Mouse (Mus musculus) neural tube, embryonic 15.5 days (tissue): ENCODE results near the gene Capn2. TPM values are rescaled to one million over a fixed set of nuclear protein-coding genes. Genes with fewer than 3 reads are reported as not detected.
A peak's percentile ranks its signal among the peaks of the same experiment; 100 is the strongest.

ENCODE experiments used
- ATAC-seq: fragments of 200-750 bp; cut with Nextera tagmentation; 2 replicates; pipeline ENCODE4 v1.8.0; 2017; ENCODE audit warnings: mild to moderate bottlenecking, moderate TSS enrichment, moderate library complexity; ENCODE audit not compliant: low FRiP score
- H3K27ac ChIP-seq: fragments of 300-500 bp; sonication (generic); replicated peaks from 2 replicates; pipeline ENCODE4 v1.5.1; 2015; ENCODE audit warnings: mild to moderate bottlenecking, inconsistent platforms
- H3K27me3 ChIP-seq: fragments of 300-500 bp; sonication (generic); replicated peaks from 2 replicates; pipeline ENCODE4 v1.6.1; 2015; ENCODE audit warnings: inconsistent platforms
- H3K36me3 ChIP-seq: fragments of 300-500 bp; sonication (generic); 2 replicates; pipeline ENCODE4 v1.6.1; 2015; ENCODE audit warnings: inconsistent platforms
- H3K4me1 ChIP-seq: fragments of 300-500 bp; sonication (generic); 2 replicates; pipeline ENCODE4 v1.6.1; 2015; ENCODE audit warnings: inconsistent platforms
- H3K4me2 ChIP-seq: fragments of 300-500 bp; sonication (generic); 2 replicates; pipeline ENCODE4 v1.6.1; 2015; ENCODE audit warnings: inconsistent platforms, mild to moderate bottlenecking, moderate library complexity
- H3K4me3 ChIP-seq: fragments of 300-500 bp; sonication (generic); replicated peaks from 2 replicates; pipeline ENCODE4 v1.5.1; 2015; ENCODE audit warnings: mild to moderate bottlenecking, inconsistent platforms
- H3K9ac ChIP-seq: fragments of 300-500 bp; sonication (generic); replicated peaks from 2 replicates; pipeline ENCODE4 v1.6.1; 2015; ENCODE audit warnings: mild to moderate bottlenecking, inconsistent platforms
- H3K9me3 ChIP-seq: fragments of 300-500 bp; sonication (generic); replicated peaks from 2 replicates; pipeline ENCODE4 v1.6.1; 2016; ENCODE audit warnings: inconsistent platforms
- WGBS: fragments of 180-500 bp; shearing (Covaris S2); methylation state at CpG from one replicate; pipeline ENCODE4 v1.1.7; 2015; ENCODE audit warnings: mixed read lengths; 5-methylcytosine and 5-hydroxymethylcytosine counted together
- polyA plus RNA-seq: library from polyadenylated mRNA; unstranded; fragments of >200 nt; fragmentation: Nextera tagmentation; extraction: Ambion mirVana; gene quantifications from 2 replicates; pipeline ENCODE4 v1.2.1, GENCODE M21; 2015

The Capn2 gene
- polyA plus RNA-seq, 1 experiment from 2014 or later = 95.3 TPM

DNA sequence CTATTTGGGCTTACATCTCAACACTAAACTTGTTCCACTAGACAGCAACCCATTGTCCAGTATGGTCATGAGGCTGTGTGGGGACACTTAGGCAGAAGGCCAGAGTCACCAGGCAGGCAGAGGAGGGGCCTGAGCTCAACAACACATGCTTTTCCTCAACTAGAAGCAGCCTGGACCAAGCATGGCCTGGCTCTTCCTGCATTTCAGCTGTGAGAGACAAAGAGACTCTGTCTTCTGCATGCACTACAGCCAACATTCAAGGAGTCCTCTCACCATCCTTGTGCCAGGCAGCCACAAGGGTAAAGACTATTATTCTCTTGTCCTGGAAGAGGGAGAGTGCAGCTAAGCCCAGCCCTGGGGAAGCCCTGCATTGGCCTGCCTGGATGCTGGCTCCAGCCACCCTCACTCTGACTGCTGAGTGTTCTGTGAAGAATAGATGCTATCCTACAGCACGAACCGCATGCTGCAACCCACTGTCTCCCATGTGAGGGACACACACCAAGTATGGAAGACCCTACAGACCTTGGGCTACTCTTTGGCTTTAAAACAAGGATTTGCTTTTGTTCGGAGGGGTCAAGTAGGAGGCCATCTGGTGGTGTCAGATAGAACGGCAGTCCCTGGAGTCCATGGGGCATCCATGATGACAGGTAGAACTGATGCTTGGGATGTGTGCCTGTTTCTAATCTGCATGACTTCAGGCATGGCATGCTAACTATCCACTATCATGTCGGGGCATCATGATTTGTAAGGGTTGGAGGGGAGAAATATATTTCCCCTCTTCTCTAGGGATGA is 42.2 kb downstream of the Capn2 start:
- no peak overlapping the region for H3K9ac ChIP-seq
- no peaks in the 10 kb centered on the region for H3K9me3 ChIP-seq
- no peak overlapping the region for H3K27ac ChIP-seq
- peaks cover 91% of the 10 kb centered on the region for H3K36me3 ChIP-seq
- H3K27me3 ChIP-seq = no peaks in the 10 kb centered on the region
- H3K4me3 ChIP-seq = no peak overlapping the region
- no peaks in the 10 kb centered on the region for H3K4me1 ChIP-seq
- 85% methylated on average over 5 of the region's 5 CpGs for WGBS
- no peak overlapping the region for H3K4me2 ChIP-seq
- no peak for ATAC-seq

DNA sequence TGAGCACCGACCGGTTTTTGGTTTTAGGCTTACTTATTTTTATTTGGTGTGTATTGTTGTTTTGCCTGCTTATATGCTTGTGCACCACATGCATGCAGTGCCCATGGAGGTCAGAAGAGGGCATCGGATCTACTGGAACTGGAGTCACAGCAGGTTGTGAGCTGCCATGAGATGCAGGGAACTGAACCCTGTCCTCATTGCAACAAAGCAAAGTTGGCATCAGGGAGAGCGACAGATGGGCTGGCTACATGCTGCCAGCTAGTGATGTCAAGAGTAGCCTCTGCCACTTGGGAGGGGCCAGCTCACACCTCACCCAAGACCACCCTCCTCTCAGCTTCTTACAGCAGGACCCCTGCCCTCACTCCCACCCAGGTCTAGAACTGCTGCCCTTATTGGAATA is 51.4 kb downstream of the Capn2 start:
- H3K4me3 ChIP-seq = no peak overlapping the region
- H3K36me3 ChIP-seq = peaks cover 45% of the 10 kb centered on the region
- 90% methylated on average over 4 of the region's 4 CpGs for WGBS
- H3K9me3 ChIP-seq = no peaks in the 10 kb centered on the region
- H3K4me2 ChIP-seq = no peak overlapping the region
- H3K4me1 ChIP-seq = 0 out of 2 replicates have a peak, but pooled peaks cover 15% of the 10 kb centered on the region
- no peaks in the 10 kb centered on the region for H3K27me3 ChIP-seq
- peak overlapping the region; percentile 52; the same call in 1 of the 2 replicates for H3K27ac ChIP-seq
- peak; percentile 7; the same call in 1 of the 2 replicates for ATAC-seq
- H3K9ac ChIP-seq = no peak overlapping the region

DNA sequence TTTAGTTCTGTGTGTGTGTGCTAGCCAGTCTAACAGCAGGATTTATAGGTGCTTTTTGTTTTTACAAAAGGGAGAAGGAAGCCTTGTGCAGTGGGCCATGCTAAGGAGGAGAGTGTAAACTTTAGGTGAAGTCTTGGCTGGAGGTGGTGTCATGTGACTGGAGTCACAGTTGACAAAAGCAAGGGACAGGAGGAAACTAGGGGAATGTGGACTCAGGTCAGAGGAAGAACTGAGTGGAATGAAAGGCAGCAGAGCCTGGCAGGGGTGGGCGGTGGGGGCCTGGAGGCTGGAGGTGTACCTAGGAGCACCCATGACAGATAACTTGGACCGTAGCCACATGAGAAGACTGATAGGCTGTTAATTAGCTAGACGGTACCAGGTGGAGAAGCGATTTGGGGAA is 52.1 kb downstream of the Capn2 start:
- 39% methylated on average over 4 of the region's 4 CpGs for WGBS
- Histone ChIP-seq H3K9me3 (no peaks in the 10 kb centered on the region), H3K9ac (no peak overlapping the region), H3K36me3 (peaks cover 40% of the 10 kb centered on the region), H3K27ac (peak overlapping the region; percentile 52), H3K4me3 (no peak overlapping the region), H3K4me1 (0 out of 2 replicates have a peak, but pooled peaks cover 17% of the 10 kb centered on the region), H3K4me2 (no peak overlapping the region), H3K27me3 (no peaks in the 10 kb centered on the region)
- ATAC-seq = peak; percentile 43; the same call in 1 of the 2 replicates

DNA sequence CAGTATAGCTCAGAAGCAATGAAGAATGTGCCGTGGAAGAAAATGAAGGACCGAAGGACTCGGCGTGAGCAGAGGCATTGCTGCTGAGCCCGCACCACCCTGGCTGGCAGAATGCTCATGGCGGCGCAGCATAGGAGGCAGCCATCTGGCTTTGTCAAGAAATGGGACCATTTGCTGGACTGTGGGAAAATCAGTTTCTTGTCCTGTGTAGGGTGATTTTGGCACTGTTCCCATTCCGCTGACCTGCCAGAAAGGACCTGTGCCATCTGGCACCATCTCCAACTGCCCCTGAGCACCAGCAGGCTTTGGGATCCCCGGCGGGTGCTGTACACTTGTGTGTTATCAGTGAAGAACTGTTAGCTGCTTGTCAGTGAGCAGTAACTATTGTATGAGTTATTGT is 55.6 kb downstream of the Capn2 start:
- ATAC-seq = 0 out of 2 replicates have a peak, but pooled peaks have one; percentile 40
- no peak overlapping the region for H3K4me3 ChIP-seq
- H3K9me3 ChIP-seq = no peaks in the 10 kb centered on the region
- peaks cover 23% of the 10 kb centered on the region; the same call in 1 of the 2 replicates for H3K4me1 ChIP-seq
- H3K27ac ChIP-seq = peak overlapping the region; percentile 72
- H3K27me3 ChIP-seq = no peaks in the 10 kb centered on the region
- H3K4me2 ChIP-seq = no peak overlapping the region
- peaks cover 17% of the 10 kb centered on the region for H3K36me3 ChIP-seq
- WGBS = 55% methylated on average over 10 of the region's 10 CpGs
- no peak overlapping the region for H3K9ac ChIP-seq

DNA sequence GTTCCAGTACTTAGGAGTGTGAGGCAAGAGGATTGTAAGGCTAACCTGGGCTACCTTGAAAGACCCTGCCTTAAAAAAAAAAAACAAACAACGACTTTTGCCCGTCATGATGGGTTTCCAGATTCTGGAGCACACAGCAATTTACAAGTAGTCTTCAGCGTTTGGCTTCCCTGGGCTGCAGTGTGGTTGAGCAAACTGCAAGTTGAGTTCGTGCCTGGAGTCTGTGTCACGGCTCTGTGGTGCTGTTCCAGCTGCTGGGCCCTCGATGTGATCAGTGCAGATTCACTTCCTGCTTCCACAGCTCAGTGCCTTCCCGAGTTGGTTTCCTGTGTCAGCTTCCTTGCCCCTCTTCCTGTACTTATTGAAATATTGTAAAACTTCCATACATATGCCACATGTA is 56.1 kb downstream of the Capn2 start:
- no peak overlapping the region for H3K4me3 ChIP-seq
- no peaks in the 10 kb centered on the region for H3K9me3 ChIP-seq
- H3K27ac ChIP-seq = peak overlapping the region; percentile 72
- peaks cover 15% of the 10 kb centered on the region for H3K36me3 ChIP-seq
- no peak overlapping the region for H3K9ac ChIP-seq
- no peak overlapping the region for H3K4me2 ChIP-seq
- no peak for ATAC-seq
- H3K27me3 ChIP-seq = no peaks in the 10 kb centered on the region
- H3K4me1 ChIP-seq = peaks cover 23% of the 10 kb centered on the region; the same call in 1 of the 2 replicates
- 66% methylated on average over 7 of the region's 7 CpGs for WGBS

DNA sequence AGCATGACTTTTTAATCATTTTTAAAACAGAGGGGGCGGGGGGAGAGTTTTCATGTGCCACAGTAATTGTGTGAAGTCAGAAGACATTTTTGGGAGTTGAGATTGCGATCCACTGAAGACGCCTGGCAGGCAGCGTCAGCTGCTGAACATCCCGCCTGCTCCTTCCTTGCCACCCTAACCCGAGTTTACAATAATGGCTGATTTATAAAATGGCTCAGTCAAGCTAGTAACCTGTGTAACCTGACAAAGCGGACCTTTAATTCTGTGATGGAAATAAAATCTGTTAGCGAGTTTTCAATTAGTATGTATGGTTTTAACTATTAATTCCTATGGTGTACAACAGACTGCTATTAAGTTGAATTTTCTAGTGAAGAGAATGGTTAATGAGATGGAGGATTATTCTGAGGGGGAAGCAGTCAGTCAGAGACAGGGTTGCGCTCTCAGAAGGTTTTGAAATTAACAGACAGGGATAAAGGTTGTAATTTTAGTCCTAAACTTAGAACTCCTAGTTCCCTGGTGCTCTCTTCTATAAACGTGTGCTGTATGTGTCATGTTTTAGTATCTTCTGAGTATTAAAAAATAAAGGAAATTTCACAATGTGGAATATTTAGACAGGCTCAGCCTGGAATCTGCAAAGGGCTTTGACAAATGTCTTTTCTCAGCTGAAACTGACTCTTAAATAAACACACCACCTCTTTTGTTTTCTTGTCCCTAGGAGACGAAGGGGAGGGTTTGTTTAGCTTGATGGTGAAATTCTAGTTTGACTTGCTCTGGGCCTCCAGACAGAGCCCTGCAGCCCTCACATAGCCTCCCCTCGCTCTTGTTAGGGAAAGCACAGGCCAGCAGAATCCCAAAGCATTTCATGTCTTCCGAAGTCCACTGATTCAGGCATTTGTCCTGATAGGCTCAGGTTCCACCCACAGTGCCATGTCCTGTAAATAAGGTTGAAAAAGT is 56.8 kb downstream of the Capn2 start:
- Histone ChIP-seq H3K27ac (peak overlapping the region; percentile 72), H3K4me3 (no peak overlapping the region), H3K4me2 (no peak overlapping the region), H3K36me3 (peaks cover 20% of the 10 kb centered on the region), H3K9me3 (no peaks in the 10 kb centered on the region), H3K9ac (no peak overlapping the region), H3K4me1 (peaks cover 23% of the 10 kb centered on the region; the same call in 1 of the 2 replicates), H3K27me3 (no peaks in the 10 kb centered on the region)
- ATAC-seq = no peak
- 72% methylated on average over 13 of the region's 13 CpGs for WGBS

DNA sequence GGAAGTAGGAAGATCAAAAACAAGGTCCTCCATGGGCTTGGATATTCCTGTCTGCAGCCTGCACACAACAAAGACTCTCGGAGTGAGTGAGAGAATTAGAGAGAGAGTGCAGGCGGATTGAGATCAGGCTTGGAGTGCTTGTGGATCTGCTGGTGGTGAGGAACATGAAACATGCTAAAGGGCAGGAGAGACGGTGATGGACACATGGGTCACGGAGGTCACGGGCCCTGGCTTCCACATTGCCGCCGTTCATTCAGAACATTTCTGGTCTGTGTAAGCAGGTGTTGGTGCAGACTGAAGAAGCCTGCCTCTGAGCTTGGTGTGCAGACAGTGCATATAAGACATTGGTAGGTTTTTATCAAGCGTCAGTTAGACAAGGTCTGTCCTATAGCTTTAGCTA is 58.0 kb downstream of the Capn2 start:
- Histone ChIP-seq H3K27me3 (no peaks in the 10 kb centered on the region), H3K4me1 (peaks cover 19% of the 10 kb centered on the region; the same call in 1 of the 2 replicates), H3K9ac (no peak overlapping the region), H3K4me3 (no peak overlapping the region), H3K36me3 (peaks cover 25% of the 10 kb centered on the region), H3K9me3 (no peaks in the 10 kb centered on the region), H3K27ac (no peak overlapping the region; the same call in 1 of the 2 replicates), H3K4me2 (no peak overlapping the region)
- no peak for ATAC-seq
- 91% methylated on average over 8 of the region's 8 CpGs for WGBS

DNA sequence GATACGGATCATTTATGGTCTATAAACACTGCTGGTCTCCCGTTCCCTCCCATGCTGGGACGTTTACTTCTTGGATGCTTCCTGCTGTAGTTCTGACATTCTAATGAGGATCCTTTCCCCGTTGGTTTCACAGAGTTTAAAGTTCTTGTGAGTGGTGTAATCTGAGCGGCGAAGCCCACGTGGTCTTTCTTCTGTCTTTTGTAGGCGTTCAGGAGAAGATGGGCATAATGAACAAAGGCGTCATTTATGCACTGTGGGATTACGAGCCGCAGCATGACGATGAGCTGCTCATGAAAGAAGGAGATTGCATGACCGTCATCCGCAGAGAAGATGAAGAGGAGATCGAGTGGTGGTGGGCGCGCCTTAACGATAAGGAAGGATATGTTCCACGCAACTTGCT is 58.9 kb downstream of the Capn2 start:
- H3K4me3 ChIP-seq = no peak overlapping the region
- H3K9me3 ChIP-seq = no peaks in the 10 kb centered on the region
- ATAC-seq = no peak
- H3K9ac ChIP-seq = no peak overlapping the region
- 59% methylated on average over 19 of the region's 19 CpGs for WGBS
- peaks cover 19% of the 10 kb centered on the region; the same call in 1 of the 2 replicates for H3K4me1 ChIP-seq
- no peak overlapping the region for H3K27ac ChIP-seq
- no peak overlapping the region for H3K4me2 ChIP-seq
- peaks cover 32% of the 10 kb centered on the region for H3K36me3 ChIP-seq
- no peaks in the 10 kb centered on the region for H3K27me3 ChIP-seq

DNA sequence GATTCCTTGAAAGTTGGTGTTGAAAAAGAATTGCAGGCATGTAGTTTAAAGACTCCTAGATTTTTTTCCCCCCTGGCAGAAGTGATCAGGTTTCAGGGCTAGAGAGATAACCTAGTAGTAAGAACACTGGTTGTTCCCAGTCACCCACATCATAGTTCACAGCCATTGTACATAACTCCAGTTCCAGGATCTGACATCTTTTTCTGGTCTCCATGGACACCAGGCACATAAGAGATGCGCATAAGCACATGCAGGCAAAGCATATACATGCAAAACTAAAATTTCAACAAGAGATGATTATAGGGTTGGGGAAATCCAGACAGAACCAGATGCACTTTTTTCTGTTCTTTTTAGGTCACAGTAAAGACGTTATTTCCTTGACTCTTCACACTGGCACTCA is 62.3 kb downstream of the Capn2 start:
- H3K4me1 ChIP-seq = peaks cover 5% of the 10 kb centered on the region; the same call in 1 of the 2 replicates
- H3K27me3 ChIP-seq = no peaks in the 10 kb centered on the region
- 95% methylated on average over 2 of the region's 2 CpGs for WGBS
- no peaks in the 10 kb centered on the region for H3K9me3 ChIP-seq
- no peak overlapping the region for H3K9ac ChIP-seq
- no peak overlapping the region for H3K4me3 ChIP-seq
- no peak for ATAC-seq
- H3K4me2 ChIP-seq = no peak overlapping the region
- H3K36me3 ChIP-seq = peaks cover 33% of the 10 kb centered on the region
- H3K27ac ChIP-seq = no peak overlapping the region

DNA sequence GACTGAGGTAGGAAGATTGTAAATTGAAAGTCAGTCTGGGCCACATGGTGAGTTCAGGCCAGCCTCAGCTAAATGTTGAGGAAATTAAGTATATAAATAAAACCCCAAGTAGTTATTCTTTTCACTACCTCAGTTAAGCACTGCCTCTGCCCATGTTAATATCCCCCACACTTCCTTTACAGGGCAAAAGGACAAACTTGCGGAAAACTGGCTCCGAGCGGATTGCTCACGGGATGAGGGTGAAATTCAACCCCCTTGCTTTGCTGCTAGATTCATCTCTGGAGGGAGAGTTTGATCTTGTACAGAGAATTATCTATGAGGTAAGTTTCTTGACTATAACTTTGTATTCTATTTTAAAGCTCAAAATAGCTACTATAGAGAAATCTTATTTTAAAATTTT is 64.9 kb downstream of the Capn2 start:
- Histone ChIP-seq H3K27ac (no peak overlapping the region), H3K9me3 (no peaks in the 10 kb centered on the region), H3K4me3 (no peak overlapping the region), H3K4me2 (no peak overlapping the region), H3K9ac (no peak overlapping the region), H3K4me1 (no peaks in the 10 kb centered on the region), H3K36me3 (peaks cover 43% of the 10 kb centered on the region), H3K27me3 (no peaks in the 10 kb centered on the region)
- no peak for ATAC-seq
- WGBS = 90% methylated on average over 4 of the region's 4 CpGs

DNA sequence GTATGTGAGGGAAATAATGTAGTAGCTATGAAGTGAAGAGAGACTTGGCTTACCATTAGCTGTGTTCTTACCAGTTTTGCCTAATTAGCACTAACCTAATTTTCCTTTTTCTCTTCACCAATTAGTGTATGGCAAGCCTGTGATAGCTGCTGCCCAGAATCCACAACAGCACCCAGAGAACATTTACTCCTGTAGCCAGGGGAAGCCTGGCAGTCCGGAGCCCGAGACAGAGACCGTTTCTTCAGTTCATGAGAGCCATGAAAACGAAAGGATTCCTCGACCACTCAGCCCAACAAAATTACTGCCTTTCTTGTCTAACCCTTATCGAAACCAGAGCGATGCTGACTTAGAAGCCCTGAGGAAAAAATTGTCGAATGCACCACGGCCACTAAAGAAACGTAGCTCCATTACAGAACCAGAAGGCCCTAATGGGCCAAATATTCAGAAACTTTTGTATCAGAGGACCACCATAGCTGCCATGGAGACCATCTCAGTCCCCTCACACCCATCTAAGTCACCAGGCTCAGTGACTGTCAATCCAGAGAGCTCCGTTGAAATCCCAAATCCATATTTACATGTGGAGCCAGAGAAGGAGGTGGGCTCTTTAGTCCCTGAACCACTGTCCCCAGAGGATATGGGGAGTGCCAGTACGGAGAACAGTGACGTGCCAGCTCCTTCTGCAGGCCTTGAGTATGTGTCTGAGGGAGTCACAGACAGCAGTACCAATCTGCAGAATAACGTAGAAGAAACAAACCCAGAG is 69.0 kb downstream of the Capn2 start:
- no peak for ATAC-seq
- Histone ChIP-seq H3K36me3 (peaks cover 51% of the 10 kb centered on the region), H3K27ac (no peak overlapping the region), H3K9ac (no peak overlapping the region), H3K4me3 (no peak overlapping the region), H3K4me2 (no peak overlapping the region), H3K27me3 (no peaks in the 10 kb centered on the region), H3K4me1 (no peaks in the 10 kb centered on the region), H3K9me3 (no peaks in the 10 kb centered on the region)
- WGBS = 95% methylated on average over 14 of the region's 14 CpGs
